Mouse (Mus musculus) spleen, postnatal 14 days (tissue): ENCODE measurements around the gene Fgfr2.

ENCODE experiments used
- DNase-seq, 2 experiments: peaks; one replicate each; pipeline ENCODE4 v3.0.0; 2021 to 2022; ENCODE audit warnings: low spot score in 2 of 2

The Fgfr2 gene

GRCm38 (mm10) chr7:131371470-131371860, 1751.7 kb downstream of the Fgfr2 start:
- DNase-seq, result no peak

DNA sequence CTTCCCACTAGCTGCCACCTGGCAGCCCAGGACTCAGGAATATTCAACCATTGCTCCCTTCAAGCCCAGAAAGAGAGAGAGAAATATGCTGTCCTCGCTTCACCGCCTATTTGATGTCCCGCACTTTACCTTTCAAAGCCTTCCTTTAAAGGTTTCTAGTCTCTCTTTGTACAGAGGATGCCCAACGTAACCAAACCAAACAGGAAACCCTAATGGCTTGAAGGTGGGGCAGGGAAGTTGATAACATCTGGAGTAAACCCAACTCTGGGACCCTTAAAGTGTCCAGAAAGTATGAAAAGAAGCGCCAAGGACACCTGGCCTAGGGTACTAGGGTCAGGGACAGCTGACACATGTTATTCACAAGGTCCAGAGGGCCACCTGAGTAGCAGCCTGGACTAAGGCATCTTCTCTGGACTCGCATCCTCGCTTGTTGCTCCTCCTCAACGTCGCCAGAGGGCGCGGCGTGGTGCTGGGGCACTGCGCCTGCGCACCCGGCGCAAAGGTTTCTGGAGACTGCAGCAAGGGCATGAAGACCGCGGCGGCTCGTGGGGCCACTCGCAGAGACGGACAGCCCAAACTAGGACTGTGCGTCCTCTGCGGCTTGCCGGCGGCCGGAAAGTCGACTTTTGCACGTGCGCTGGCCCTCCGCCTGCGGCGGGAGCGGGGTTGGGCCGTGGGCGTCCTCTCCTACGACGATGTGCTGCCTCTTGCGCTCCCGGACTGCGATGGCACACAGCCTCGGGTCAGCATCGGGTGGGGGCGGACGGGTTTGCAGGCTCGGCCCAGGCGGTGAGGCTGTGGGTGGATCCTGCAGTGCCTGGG, 1752.3 kb downstream of the Fgfr2 start, which contains the start of gene Pstk:
TSS of gene Pstk (plus strand) at position 494 of the 822 bp plus-strand sequence.
- DNase-seq, result peak; percentile 71 to 80

- DNase-seq, result no peak
Measured at GRCm38 (mm10) chr7:131364131-131364530, 1759.0 kb downstream of the Fgfr2 start.

- DNase-seq, result peak; percentile 71 to 80
Measured at GRCm38 (mm10) chr7:131362615-131363300, 1760.4 kb downstream of the Fgfr2 start, which contains the start of gene 2310057M21Rik. Gene 2310057M21Rik, minus strand, starts transcription at chr7:131362759.

DNA sequence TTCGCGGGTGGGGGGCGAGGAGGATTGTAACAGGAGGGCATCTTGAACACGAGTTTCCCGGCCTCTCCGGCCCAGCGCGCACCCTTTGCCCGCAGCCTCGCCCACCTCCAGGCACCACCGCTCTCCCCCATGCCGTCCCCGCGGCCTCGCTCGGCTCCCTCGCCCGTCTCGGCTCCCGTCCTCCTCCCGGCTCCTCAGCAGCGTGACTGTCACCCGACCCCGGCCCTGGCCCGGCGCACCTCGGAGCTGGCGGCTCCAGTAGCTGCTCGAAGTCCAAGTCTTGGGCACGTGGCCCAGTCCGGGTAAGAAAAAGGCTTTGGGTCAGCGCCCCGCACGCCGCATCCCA, 1760.9 kb downstream of the Fgfr2 start:
- DNase-seq, result no peak

- DNase-seq, result no peak
Measured at GRCm38 (mm10) chr7:131356105-131356504, 1767.0 kb downstream of the Fgfr2 start.

GRCm38 (mm10) chr7:131345856-131346541, 1777.2 kb downstream of the Fgfr2 start:
- no peak for DNase-seq

DNA sequence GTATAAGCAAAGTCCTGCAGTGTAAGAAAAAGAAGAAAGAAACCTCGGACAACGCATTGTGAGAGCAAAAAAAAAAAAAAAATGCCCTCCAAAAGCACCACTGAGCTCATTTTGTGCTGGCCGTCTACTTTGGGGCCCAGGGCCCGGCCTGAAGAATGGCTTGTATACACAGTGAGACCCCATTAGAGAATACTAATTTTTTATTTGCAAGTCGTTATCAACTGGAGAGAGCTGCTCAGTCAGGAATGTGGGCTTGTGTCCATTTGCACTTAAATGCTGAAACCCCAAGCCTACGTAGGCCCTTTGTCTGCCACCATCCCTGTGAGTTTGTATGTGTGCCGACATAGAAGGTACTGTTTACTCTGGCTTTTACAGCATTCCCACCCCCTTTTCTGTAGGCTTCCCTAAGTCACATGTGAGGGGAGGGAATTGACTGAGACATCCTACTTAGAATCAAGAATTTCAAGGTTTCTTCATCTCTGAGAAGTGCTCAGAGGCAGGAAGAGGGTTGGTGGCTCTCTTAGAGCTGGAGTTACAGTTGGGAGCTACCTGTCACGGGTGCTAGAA, 1785.6 kb downstream of the Fgfr2 start:
- no peak for DNase-seq

DNA sequence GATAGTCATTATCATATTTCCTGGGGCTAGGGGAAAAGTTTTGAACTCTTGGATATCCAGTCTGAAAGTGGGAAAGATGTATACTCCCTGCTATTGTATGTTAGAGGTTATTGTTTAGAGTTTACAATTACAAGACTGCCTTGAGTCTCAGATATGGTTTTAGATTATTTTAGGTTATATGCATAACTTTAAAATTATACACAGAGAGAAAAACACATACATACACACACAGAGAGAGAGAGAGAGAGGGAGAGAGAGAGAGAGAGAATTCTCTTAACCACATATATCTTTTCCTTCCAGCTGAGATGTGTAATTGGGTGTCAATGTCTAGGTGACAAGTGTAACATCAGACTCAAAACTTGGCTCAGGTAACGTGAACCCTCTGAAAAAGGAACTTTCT, 1789.6 kb downstream of the Fgfr2 start, which contains the start of gene Fam24a:
TSS of gene Fam24a (plus strand) at position 301 of the 400 bp plus-strand sequence.
- no peak for DNase-seq

DNA sequence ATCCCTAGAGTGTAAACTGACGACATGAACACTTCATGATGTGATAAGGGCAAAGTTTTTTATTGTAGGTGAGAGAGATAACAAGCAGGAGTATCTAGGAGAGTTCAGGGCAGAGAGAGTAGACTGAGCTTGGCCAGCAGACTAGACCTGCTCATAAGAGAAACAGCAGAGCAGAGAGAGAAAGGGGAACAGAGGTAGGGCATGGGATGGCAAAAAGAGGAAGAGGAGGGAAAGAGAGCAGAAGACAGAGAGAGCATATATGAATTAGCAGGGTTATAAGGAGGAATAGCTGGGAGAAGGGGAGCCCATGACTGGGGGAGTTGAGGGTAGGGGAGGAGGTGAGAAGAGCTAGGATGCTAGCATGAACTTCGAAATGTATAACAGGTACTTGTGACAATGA, 1791.5 kb downstream of the Fgfr2 start:
- no peak for DNase-seq

GRCm38 (mm10) chr7:131329416-131329815, 1793.7 kb downstream of the Fgfr2 start, which contains the start of gene Fam24b:
Gene Fam24b, minus strand, starts transcription at chr7:131329516.
- DNase-seq, result no peak

GRCm38 (mm10) chr7:131327054-131327453, 1796.1 kb downstream of the Fgfr2 start:
- no peak for DNase-seq

DNA sequence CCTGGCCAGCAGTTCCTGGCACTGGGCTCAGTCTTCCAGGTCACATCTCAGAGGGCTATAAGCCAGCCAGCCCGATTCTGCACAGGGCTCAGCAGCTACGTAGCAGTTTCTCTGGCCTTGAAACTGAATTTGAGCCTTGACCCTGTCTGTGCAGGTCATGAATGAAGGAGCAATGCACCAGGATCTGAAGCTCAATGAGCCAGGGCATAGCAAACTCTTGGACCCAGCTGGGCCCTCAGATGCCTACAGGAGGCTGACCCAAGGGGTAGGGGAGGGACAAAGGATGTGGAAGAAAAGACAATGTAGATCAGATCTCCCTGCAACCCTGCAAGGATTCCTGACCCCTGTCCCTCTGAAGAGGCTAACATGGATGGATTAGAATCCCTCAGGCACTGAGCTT, 1801.0 kb downstream of the Fgfr2 start, which contains the start of gene Cuzd1:
TSS of gene Cuzd1 (minus strand) at position 101 of the 400 bp plus-strand sequence.
- DNase-seq, result no peak

- no peak for DNase-seq
Measured at GRCm38 (mm10) chr7:131318340-131318739, 1804.8 kb downstream of the Fgfr2 start.

- DNase-seq, result no peak
Measured at GRCm38 (mm10) chr7:131317587-131317986, 1805.6 kb downstream of the Fgfr2 start.

DNA sequence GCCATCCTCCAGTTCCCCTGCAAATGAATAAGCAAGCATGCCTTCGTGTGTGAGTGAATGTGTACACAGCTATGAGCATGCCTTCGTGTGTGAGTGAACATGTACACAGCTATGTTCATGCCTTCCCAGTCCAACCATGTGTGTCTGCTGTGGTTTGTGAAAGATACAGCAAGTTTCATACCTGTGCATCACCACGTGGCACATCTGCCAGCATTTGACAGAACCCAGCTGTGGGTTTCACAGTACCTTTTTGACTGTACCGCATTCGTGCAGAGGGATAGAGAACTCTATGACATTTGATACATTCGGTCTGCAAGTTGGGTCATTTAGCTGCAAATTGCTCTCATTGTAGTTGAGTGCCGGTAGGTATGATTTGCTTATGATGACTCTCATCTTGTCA, 1808.7 kb downstream of the Fgfr2 start:
- DNase-seq, result no peak

DNA sequence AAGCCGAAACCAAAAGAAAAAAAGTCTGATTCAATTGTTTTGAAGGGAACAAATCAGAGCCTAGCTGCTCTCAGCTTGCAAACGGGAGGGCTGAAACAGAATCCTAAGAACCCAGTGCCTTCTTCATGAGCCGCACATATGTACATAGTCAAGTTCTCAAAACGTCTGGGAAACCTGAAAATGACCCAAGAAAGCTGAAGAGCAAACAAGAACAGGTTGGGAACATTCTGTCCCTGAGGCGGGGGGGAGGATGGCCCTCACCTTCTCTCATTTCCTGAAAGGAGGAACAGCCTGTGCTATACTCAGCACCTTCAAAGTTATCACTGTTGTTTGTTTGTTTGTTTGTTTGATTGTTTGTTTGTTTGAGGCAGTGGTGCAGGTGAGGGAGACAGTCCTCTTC, 1816.4 kb downstream of the Fgfr2 start:
- DNase-seq, result no peak

DNA sequence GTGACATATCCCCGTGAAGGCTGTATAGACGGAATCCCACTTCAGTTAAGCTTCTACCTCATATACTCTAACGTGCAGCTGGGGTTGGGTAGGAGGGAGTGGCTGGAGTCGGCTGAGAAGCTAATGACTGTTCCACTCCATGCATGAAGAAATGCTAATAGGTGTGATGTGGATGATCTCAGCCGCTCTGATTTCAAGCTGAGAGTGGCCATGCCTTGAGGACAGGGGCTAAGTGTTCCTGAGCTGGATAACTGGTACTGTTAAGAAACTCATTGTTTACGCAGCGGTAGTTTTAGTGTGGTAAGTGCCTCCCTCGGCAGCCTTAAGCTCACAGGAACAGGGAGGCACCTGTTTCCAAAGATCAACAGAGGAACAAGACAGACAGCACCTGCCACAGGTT, 1819.8 kb downstream of the Fgfr2 start:
- no peak for DNase-seq

DNA sequence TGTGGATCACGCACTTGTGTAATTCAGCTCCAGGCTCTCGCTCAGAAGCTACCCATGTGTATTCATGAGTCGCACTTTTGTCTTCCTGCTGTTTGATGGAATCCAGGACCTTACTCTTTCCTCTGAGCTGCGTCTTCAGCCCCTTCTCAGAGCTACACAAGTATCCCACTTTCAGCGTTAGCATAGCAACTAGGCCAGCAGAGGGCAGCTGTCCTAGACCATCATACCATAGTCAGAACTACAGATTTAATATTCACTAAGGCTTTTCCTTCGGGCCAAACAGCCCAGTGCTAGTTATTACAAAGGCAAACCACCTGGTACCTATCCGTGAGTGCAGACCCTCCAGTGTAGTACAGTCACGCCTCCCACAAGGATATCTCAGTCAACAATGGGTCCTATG, 1826.0 kb downstream of the Fgfr2 start:
- no peak for DNase-seq

- DNase-seq, result no peak
Measured at GRCm38 (mm10) chr7:131265851-131266250, 1857.3 kb downstream of the Fgfr2 start.

DNA sequence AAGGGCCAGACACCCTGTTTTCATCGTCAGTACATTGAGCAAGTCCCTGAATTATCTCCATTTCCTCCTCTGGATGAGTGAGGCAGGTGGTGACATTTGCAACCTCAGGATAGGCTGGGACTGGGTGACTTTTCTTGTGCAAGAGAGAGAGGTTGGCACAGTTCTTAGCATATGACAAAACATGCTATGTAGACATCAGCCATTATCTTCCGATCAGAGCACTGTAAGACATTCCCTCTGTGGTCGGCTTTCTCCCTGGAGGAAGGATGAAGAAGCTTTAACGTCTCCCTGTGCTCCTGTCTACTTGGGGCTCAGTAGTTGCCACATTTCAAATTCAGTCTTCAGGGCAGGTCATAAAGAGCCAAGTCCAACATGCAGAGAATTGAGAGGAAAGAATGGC, 1858.9 kb downstream of the Fgfr2 start:
- DNase-seq, result no peak

DNA sequence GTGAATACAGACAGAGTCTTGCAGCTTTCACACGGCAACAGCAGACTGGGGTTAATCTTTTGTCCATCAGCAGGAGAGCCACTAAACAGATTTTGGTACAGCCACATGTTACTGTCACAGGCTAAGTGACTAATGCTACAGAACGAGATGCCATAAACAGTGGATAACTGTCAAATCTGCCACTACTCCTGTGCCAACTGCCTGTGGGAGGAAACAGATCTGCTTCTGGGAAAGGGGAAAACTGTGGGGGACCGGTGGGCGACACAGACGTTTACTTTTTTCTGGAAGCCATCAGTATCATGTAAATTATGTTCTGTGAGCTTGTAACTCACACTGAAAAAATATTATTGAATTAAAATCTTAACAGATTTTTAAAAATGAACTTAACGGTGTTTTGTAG, 1862.2 kb downstream of the Fgfr2 start:
- no peak for DNase-seq
